Mouse (Mus musculus): ENCODE results near the gene Tbc1d15.
A peak's percentile ranks its signal among the peaks of the same experiment; 100 is the strongest.
"Not testable (repeated sequence)": the region's sequence is repeated elsewhere in the genome, so short reads cannot be mapped to it uniquely, and the experiment has no call there.

Tbc1d15 gene

GRCm38 (mm10) chr10:115241082-115241595, 10.1 kb downstream of the Tbc1d15 start:
- DNase-seq = no peak

- DNase-seq = no peak
These were observed 13.3 kb downstream of the Tbc1d15 start for GRCm38 (mm10) chr10:115237931-115238330.

- no peak for DNase-seq
These were observed 14.5 kb downstream of the Tbc1d15 start for GRCm38 (mm10) chr10:115236733-115237132.

GRCm38 (mm10) chr10:115235501-115235900, 15.8 kb downstream of the Tbc1d15 start:
- DNase-seq = no peak

- no peak for DNase-seq
These were observed 17.5 kb downstream of the Tbc1d15 start for GRCm38 (mm10) chr10:115233798-115234197.

GRCm38 (mm10) chr10:115232513-115232912, 18.8 kb downstream of the Tbc1d15 start:
- DNase-seq = no peak

GRCm38 (mm10) chr10:115229023-115229422, 22.2 kb downstream of the Tbc1d15 start:
- DNase-seq = no peak

GRCm38 (mm10) chr10:115226586-115226985, 24.7 kb downstream of the Tbc1d15 start:
- peak; percentile 26 to 55 for DNase-seq

GRCm38 (mm10) chr10:115223845-115224244, 27.4 kb downstream of the Tbc1d15 start:
- no peak for DNase-seq

GRCm38 (mm10) chr10:115212916-115213580, 38.2 kb downstream of the Tbc1d15 start:
- no peak for DNase-seq

GRCm38 (mm10) chr10:115205825-115206224, 45.4 kb downstream of the Tbc1d15 start:
- no peak for DNase-seq

GRCm38 (mm10) chr10:115205284-115205683, 46.0 kb downstream of the Tbc1d15 start:
- DNase-seq = no peak

GRCm38 (mm10) chr10:115191214-115191613, 60.1 kb downstream of the Tbc1d15 start:
- no peak for DNase-seq

GRCm38 (mm10) chr10:115187390-115187789, 63.9 kb downstream of the Tbc1d15 start:
- DNase-seq = no peak

- DNase-seq = peak; percentile 9 to 48
These were observed 66.6 kb downstream of the Tbc1d15 start, which contains the start of gene Tph2 for GRCm38 (mm10) chr10:115184697-115185096. Gene Tph2, minus strand, starts transcription at chr10:115185022.

- DNase-seq = no peak
These were observed 70.2 kb downstream of the Tbc1d15 start for GRCm38 (mm10) chr10:115181034-115181433.

GRCm38 (mm10) chr10:115178019-115178418, 73.2 kb downstream of the Tbc1d15 start:
- not testable (repeated sequence) for DNase-seq

GRCm38 (mm10) chr10:115175591-115175991, 75.7 kb downstream of the Tbc1d15 start:
- DNase-seq = no peak

GRCm38 (mm10) chr10:115173336-115173735, 77.9 kb downstream of the Tbc1d15 start:
- DNase-seq = no peak

GRCm38 (mm10) chr10:115171351-115171818, 79.9 kb downstream of the Tbc1d15 start:
- no peak for DNase-seq

- no peak for DNase-seq
These were observed 80.5 kb downstream of the Tbc1d15 start for GRCm38 (mm10) chr10:115170496-115171350.

GRCm38 (mm10) chr10:115169410-115169809, 81.9 kb downstream of the Tbc1d15 start:
- DNase-seq = no peak

- no peak for DNase-seq
These were observed 91.0 kb downstream of the Tbc1d15 start for GRCm38 (mm10) chr10:115160289-115160688.

Data from kidney, adult 8-10 months (tissue).